Comparison of ENCODE assay signal across 8 mouse cellular contexts in genomic region chr12:70826318-70827072, GRCm38 (mm10). TPM values are rescaled to one million over a fixed set of nuclear protein-coding genes. Genes with fewer than 3 reads are reported as not detected.
DNase-seq lines count a peak whose midpoint lies in the region; ATAC-seq lines count a peak whose summit lies in the region.

No protein-coding gene starts in this region.

- peaks cover 26% of the 10 kb centered on the region for H3K4me1 ChIP-seq in erythroblast, embryonic 14.5 days (ENCODE audit: control insufficient read depth)
- H3K4me1 ChIP-seq in heart, embryonic 12.5 days (replicated peaks): peaks cover 37% of the 10 kb centered on the region
- H3K4me1 ChIP-seq in limb, embryonic 11.5 days (ENCODE audit: control insufficient read depth, insufficient read depth, low read length): peaks cover 24% of the 10 kb centered on the region
- peaks cover 17% of the 10 kb centered on the region; the same call in 1 of the 2 replicates for H3K4me1 ChIP-seq in neural tube, embryonic 12.5 days

- peak; percentile 62 for DNase-seq in brain, adult 2 months (ENCODE audit: low read depth, low spot score)
- DNase-seq in limb, embryonic 11.5 days (ENCODE audit: low spot score): peak; percentile 54
- no peak for DNase-seq in ovary, postnatal 14 days (ENCODE audit: low spot score)
- no peak for DNase-seq in right cerebral cortex, adult 2 months (ENCODE audit: low spot score in 2 of 2)

- peaks cover 53% of the 10 kb centered on the region for H3K27me3 ChIP-seq in erythroblast, embryonic 14.5 days (ENCODE audit: control insufficient read depth)
- no peaks in the 10 kb centered on the region for H3K27me3 ChIP-seq in heart, embryonic 12.5 days (replicated peaks)
- H3K27me3 ChIP-seq in limb, embryonic 11.5 days (ENCODE audit: control insufficient read depth, insufficient read depth, low read length): no peaks in the 10 kb centered on the region
- no peaks in the 10 kb centered on the region for H3K27me3 ChIP-seq in neural tube, embryonic 12.5 days (replicated peaks)

- peak overlapping the region; percentile 69 for H3K4me3 ChIP-seq in erythroblast, embryonic 14.5 days (replicated peaks)
- H3K4me3 ChIP-seq in heart, embryonic 12.5 days: peak overlapping the region; percentile 87
- peak overlapping the region; percentile 84 for H3K4me3 ChIP-seq in limb, embryonic 11.5 days (ENCODE audit: low read depth, low read length)
- peak overlapping the region; percentile 73 for H3K4me3 ChIP-seq in neural tube, embryonic 12.5 days

- H3K36me3 ChIP-seq in erythroblast, embryonic 14.5 days (ENCODE audit: control insufficient read depth): no peaks in the 10 kb centered on the region
- no peaks in the 10 kb centered on the region for H3K36me3 ChIP-seq in heart, embryonic 12.5 days
- no peaks in the 10 kb centered on the region for H3K36me3 ChIP-seq in limb, embryonic 11.5 days (ENCODE audit: control insufficient read depth, insufficient read depth, low read length)
- H3K36me3 ChIP-seq in neural tube, embryonic 12.5 days: no peaks in the 10 kb centered on the region

- H3K27ac ChIP-seq in heart, embryonic 12.5 days (ENCODE audit: poor library complexity, severe bottlenecking): peak overlapping the region; percentile 97
- H3K27ac ChIP-seq in limb, embryonic 11.5 days (replicated peaks; ENCODE audit: low read depth, low read length): peak overlapping the region; percentile 98
- H3K27ac ChIP-seq in neural tube, embryonic 12.5 days: no peak overlapping the region

- WGBS in heart, embryonic 12.5 days: 3% methylated on average over 19 of the region's 19 CpGs
- 3% methylated on average over 19 of the region's 19 CpGs for WGBS in limb, embryonic 11.5 days
- 3% methylated on average over 19 of the region's 19 CpGs for WGBS in neural tube, embryonic 12.5 days

- no peaks in the 10 kb centered on the region for H3K9me3 ChIP-seq in erythroblast, embryonic 14.5 days (ENCODE audit: control insufficient read depth, low read length)
- no peaks in the 10 kb centered on the region for H3K9me3 ChIP-seq in heart, embryonic 12.5 days (replicated peaks)
- no peaks in the 10 kb centered on the region for H3K9me3 ChIP-seq in limb, embryonic 11.5 days (ENCODE audit: control insufficient read depth, low read length)
- no peaks in the 10 kb centered on the region for H3K9me3 ChIP-seq in neural tube, embryonic 12.5 days

- peak overlapping the region; percentile 89 for H3K4me2 ChIP-seq in heart, embryonic 12.5 days
- peak overlapping the region; percentile 60 for H3K4me2 ChIP-seq in limb, embryonic 11.5 days (ENCODE audit: low read depth, severe bottlenecking)
- peak overlapping the region; percentile 76 for H3K4me2 ChIP-seq in neural tube, embryonic 12.5 days (replicated peaks)

- ATAC-seq in erythroblast, adult 5-6 weeks (replicated peaks; ENCODE audit: low FRiP score, poor library complexity, severe bottlenecking): no peak
- ATAC-seq in heart, embryonic 12.5 days (ENCODE audit: insufficient number of reproducible peaks, low FRiP score): no peak
- ATAC-seq in limb, embryonic 11.5 days (ENCODE audit: insufficient number of reproducible peaks, low FRiP score, low TSS enrichment, low read depth): no peak
- ATAC-seq in neural tube, embryonic 12.5 days (ENCODE audit: low FRiP score, low read depth): no peak

- peak overlapping the region; percentile 95 for H3K9ac ChIP-seq in heart, embryonic 12.5 days
- peak overlapping the region; percentile 93 for H3K9ac ChIP-seq in limb, embryonic 11.5 days (ENCODE audit: low read length)
- H3K9ac ChIP-seq in neural tube, embryonic 12.5 days: peak overlapping the region; percentile 85

RNA-seq across cellular contexts. Expression of gene Frmd6, which starts 1.2 kb away (rescaled TPM):
- 0.01 TPM in 1 of 2 replicates, not detected in the other for polyA plus RNA-seq in erythroblast, embryonic 14.5 days (2012)
- 0.19 and 1.3 TPM in 2 replicates for total RNA-seq in erythroblast, adult 5-6 weeks (2015; ENCODE audit: low replicate concordance)
- total RNA-seq in erythroblast, adult 5-6 weeks (2017; ENCODE audit: low replicate concordance): 0.60 and 1.5 TPM in 2 replicates
- polyA plus RNA-seq in heart, embryonic 12.5 days (2016; fragmentation: Nextera tagmentation; extraction: Ambion mirVana): 29.4 and 29.6 TPM in 2 replicates
- 58.5 and 62.1 TPM in 2 replicates for polyA plus RNA-seq in limb, embryonic 11.5 days (2014; fragmentation: Nextera tagmentation; extraction: Ambion mirVana)
- polyA plus RNA-seq in neural tube, embryonic 12.5 days (2016; fragmentation: Nextera tagmentation; extraction: Ambion mirVana): 18.8 and 23.2 TPM in 2 replicates

Comparison
In these comparisons a context has a peak if more than half of its experiments do, and no peak if none do; other contexts are left out.
1. DNase-seq: peak in brain, adult 2 months (single experiment) and limb, embryonic 11.5 days (single experiment); none in ovary, postnatal 14 days (single experiment) and right cerebral cortex, adult 2 months (0 of 2).
2. RNA of gene Frmd6, which starts 1.2 kb away (polyA plus RNA-seq): 58.5 to 62.1 TPM in limb, embryonic 11.5 days, 29.4 to 29.6 TPM in heart, embryonic 12.5 days and 18.8 to 23.2 TPM in neural tube, embryonic 12.5 days; 0.01 TPM in erythroblast, embryonic 14.5 days; every median in the first group is over 10 times any median in the second.
3. Peak in every context shown above with its lines, with median percentiles within 50 percentile points of each other: H3K4me3 ChIP-seq, H3K4me2 ChIP-seq and H3K9ac ChIP-seq.